Mouse (Mus musculus) liver (tissue): Measurements from ENCODE around the gene Prcc.
A peak's percentile ranks its signal among the peaks of the same experiment; 100 is the strongest.

Experiments
- DNase-seq: peaks from one replicate; pipeline ENCODE4 v3.0.0-alpha.2; 2020; ENCODE audit warnings: mixed read lengths

Prcc gene

GRCm38 (mm10) chr3:87885281-87886003, at the start of gene Prcc:
Gene Prcc (minus strand): TSS chr3:87885608.
- peak; percentile 89 for DNase-seq

GRCm38 (mm10) chr3:87935201-87935600, 49.8 kb upstream of the Prcc start:
- no peak for DNase-seq

GRCm38 (mm10) chr3:87934501-87934900, 49.1 kb upstream of the Prcc start:
- no peak for DNase-seq

GRCm38 (mm10) chr3:87934026-87934425, 48.6 kb upstream of the Prcc start:
- DNase-seq: no peak

GRCm38 (mm10) chr3:87930078-87930795, 44.8 kb upstream of the Prcc start, which contains the start of the genes Isg20l2 and Rrnad1:
Gene Isg20l2 (plus strand): TSS chr3:87930314.
Gene Rrnad1 (minus strand): TSS chr3:87930717.
- DNase-seq: peak; percentile 94

GRCm38 (mm10) chr3:87929341-87930077, 44.1 kb upstream of the Prcc start:
- no peak for DNase-seq

- no peak for DNase-seq
These were observed 42.0 kb upstream of the Prcc start for GRCm38 (mm10) chr3:87927452-87927851.

- no peak for DNase-seq
These were observed 39.6 kb upstream of the Prcc start for GRCm38 (mm10) chr3:87924996-87925395.

GRCm38 (mm10) chr3:87920270-87920943, 35.0 kb upstream of the Prcc start:
- no peak for DNase-seq

GRCm38 (mm10) chr3:87919336-87920108, 34.1 kb upstream of the Prcc start, which contains the start of gene Mrpl24:
Gene Mrpl24 (plus strand): TSS chr3:87919506.
- DNase-seq: peak; percentile 74

GRCm38 (mm10) chr3:87918551-87918950, 33.1 kb upstream of the Prcc start:
- DNase-seq: no peak

GRCm38 (mm10) chr3:87916990-87917389, 31.6 kb upstream of the Prcc start:
- no peak for DNase-seq

- DNase-seq: peak; percentile 46
These were observed 28.5 kb upstream of the Prcc start for GRCm38 (mm10) chr3:87913891-87914290.

GRCm38 (mm10) chr3:87913491-87913890, 28.1 kb upstream of the Prcc start:
- DNase-seq: no peak

GRCm38 (mm10) chr3:87910573-87911141, 25.2 kb upstream of the Prcc start:
- DNase-seq: peak; percentile 86

- DNase-seq: no peak
These were observed 24.5 kb upstream of the Prcc start for GRCm38 (mm10) chr3:87909874-87910273.

GRCm38 (mm10) chr3:87909381-87909780, 24.0 kb upstream of the Prcc start:
- DNase-seq: no peak

- no peak for DNase-seq
These were observed 22.5 kb upstream of the Prcc start for GRCm38 (mm10) chr3:87907906-87908305.

GRCm38 (mm10) chr3:87906981-87907857, 21.8 kb upstream of the Prcc start:
- peak; percentile 69 for DNase-seq

- peak; percentile 52 for DNase-seq
These were observed 21.2 kb upstream of the Prcc start for GRCm38 (mm10) chr3:87906601-87906980.
